Comparison of ENCODE assay signal across 14 mouse cellular contexts in the genomic region with DNA sequence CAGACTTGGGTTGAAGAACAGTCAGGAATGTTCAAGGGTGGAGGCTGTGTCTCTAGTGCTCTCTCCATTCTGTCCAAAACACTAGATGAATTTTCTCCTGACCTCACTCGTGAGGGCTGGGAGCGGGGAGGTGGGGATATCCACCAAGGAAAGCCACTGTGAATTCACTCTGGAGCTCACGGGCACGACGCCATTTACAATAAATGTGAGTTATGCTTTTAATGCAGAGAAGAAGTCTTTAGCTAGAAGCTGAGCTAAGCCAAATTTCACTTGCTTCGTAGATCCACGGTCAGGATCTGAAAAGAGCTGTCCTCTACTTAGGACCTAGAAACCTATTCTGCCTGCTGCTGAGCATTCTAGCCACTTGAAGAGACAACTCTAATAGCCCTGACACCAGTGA. TPM values are rescaled to one million over a fixed set of nuclear protein-coding genes. Genes with fewer than 3 reads are reported as not detected.
DNase-seq lines count a peak whose midpoint lies in the region; ATAC-seq and TF ChIP-seq lines count a peak whose summit lies in the region.
"Had no signal": no experiment of that assay in that cellular context is flagged by ENCODE, and none has a peak within 500 bp of the region (broad histone marks: within the 10 kb centered on the region; RNA-seq: fewer than 3 reads in every experiment).

No protein-coding gene starts in this region.

- 73% methylated on average over 7 of the region's 7 CpGs for WGBS in forebrain, embryonic 15.5 days
- WGBS in forebrain, embryonic 13.5 days: 75% methylated on average over 7 of the region's 7 CpGs
- WGBS in lung, embryonic 14.5 days: 16% methylated on average over 7 of the region's 7 CpGs
- 57% methylated on average over 7 of the region's 7 CpGs for WGBS in hindbrain, embryonic 15.5 days
- WGBS in olfactory bulb, adult 2 months: 80% methylated on average over 7 of the region's 7 CpGs

- DNase-seq in lung, embryonic 14.5 days: peak; percentile 34
- DNase-seq in lung, postnatal 4 days: no peak
- DNase-seq in layer of hippocampus, adult 8-10 months (ENCODE audit: low spot score in 2 of 2): no peak
- DNase-seq in c-Kit-positive CD71-positive TER-119-positive erythroid progenitor cells, embryonic 14.5 days (ENCODE audit: low spot score): no peak
- DNase-seq: adrenal gland, postnatal 10 days; B cell, adult 2 months; cerebellum, adult 11-12 months had no signal

- H3K27me3 ChIP-seq in forebrain, embryonic 15.5 days: 0 out of 2 replicates have a peak, but pooled peaks cover 4% of the 10 kb centered on the region
- H3K27me3 ChIP-seq in forebrain, embryonic 13.5 days: peaks cover 41% of the 10 kb centered on the region
- H3K27me3 ChIP-seq in lung, embryonic 14.5 days (ENCODE audit: insufficient read depth, low read length): peaks cover 20% of the 10 kb centered on the region
- peaks cover 24% of the 10 kb centered on the region; the same call in 1 of the 2 replicates for H3K27me3 ChIP-seq in hindbrain, embryonic 15.5 days

- no peak overlapping the region for H3K9ac ChIP-seq in forebrain, embryonic 15.5 days (replicated peaks)
- H3K9ac ChIP-seq in forebrain, embryonic 13.5 days: no peak overlapping the region
- H3K9ac ChIP-seq in lung, embryonic 14.5 days: no peak overlapping the region
- H3K9ac ChIP-seq in hindbrain, embryonic 15.5 days: no peak overlapping the region

- no peak for TF ChIP-seq CTCF in lung, embryonic 14.5 days (IDR thresholded peaks at IDR 0.05; ENCODE audit: low read depth)
- TF ChIP-seq CTCF in olfactory bulb, adult 2 months (IDR thresholded peaks at IDR 0.05; ENCODE audit: insufficient read depth, low read depth, low read length): no peak

- no peak for TF ChIP-seq POLR2A in olfactory bulb, adult 2 months (IDR thresholded peaks at IDR 0.05; ENCODE audit: insufficient read depth, low read depth, low read length)

- no peak for ATAC-seq in forebrain, embryonic 15.5 days (replicated peaks)
- no peak for ATAC-seq in forebrain, embryonic 13.5 days
- no peak for ATAC-seq in lung, embryonic 14.5 days (ENCODE audit: insufficient read depth)
- ATAC-seq in hindbrain, embryonic 15.5 days (ENCODE audit: low FRiP score, low read depth): no peak
- ATAC-seq: inflammation-experienced regulatory T-cells, adult 6 months had no signal

- peaks cover 19% of the 10 kb centered on the region for H3K4me1 ChIP-seq in forebrain, embryonic 15.5 days
- H3K4me1 ChIP-seq in forebrain, embryonic 13.5 days: peaks cover 15% of the 10 kb centered on the region
- no peaks in the 10 kb centered on the region; the same call in 1 of the 2 replicates for H3K4me1 ChIP-seq in lung, embryonic 14.5 days (ENCODE audit: insufficient read depth)
- peaks cover 20% of the 10 kb centered on the region for H3K4me1 ChIP-seq in hindbrain, embryonic 15.5 days (replicated peaks)
- peaks cover 13% of the 10 kb centered on the region for H3K4me1 ChIP-seq in olfactory bulb, adult 2 months (ENCODE audit: control insufficient read depth, insufficient read depth, low read length)
- H3K4me1 ChIP-seq: megakaryocyte, embryonic 14.5 days had no signal

- H3K27ac ChIP-seq in forebrain, embryonic 15.5 days (replicated peaks): no peak overlapping the region
- H3K27ac ChIP-seq in forebrain, embryonic 13.5 days: no peak overlapping the region
- no peak overlapping the region for H3K27ac ChIP-seq in lung, embryonic 14.5 days (ENCODE audit: low read depth)
- no peak overlapping the region for H3K27ac ChIP-seq in hindbrain, embryonic 15.5 days (replicated peaks)
- no peak overlapping the region for H3K27ac ChIP-seq in olfactory bulb, adult 2 months (ENCODE audit: insufficient read depth, low read depth, low read length)

- peak overlapping the region; percentile 7 for H3K4me2 ChIP-seq in forebrain, embryonic 15.5 days (replicated peaks)
- H3K4me2 ChIP-seq in forebrain, embryonic 13.5 days: no peak overlapping the region
- H3K4me2 ChIP-seq in lung, embryonic 14.5 days: peak overlapping the region; percentile 91
- H3K4me2 ChIP-seq in hindbrain, embryonic 15.5 days: peak overlapping the region; percentile 99

- peak overlapping the region; percentile 12 for H3K4me3 ChIP-seq in forebrain, embryonic 15.5 days
- no peak overlapping the region for H3K4me3 ChIP-seq in forebrain, embryonic 13.5 days
- peak overlapping the region; percentile 57 for H3K4me3 ChIP-seq in lung, embryonic 14.5 days (ENCODE audit: low read depth, low read length)
- peak overlapping the region; percentile 5; the same call in 1 of the 2 replicates for H3K4me3 ChIP-seq in hindbrain, embryonic 15.5 days
- H3K4me3 ChIP-seq in olfactory bulb, adult 2 months (ENCODE audit: insufficient read depth, low read depth, low read length): peak overlapping the region; percentile 10
- H3K4me3 ChIP-seq: megakaryocyte, embryonic 14.5 days had no signal

- no peaks in the 10 kb centered on the region for H3K9me3 ChIP-seq in forebrain, embryonic 15.5 days
- no peaks in the 10 kb centered on the region for H3K9me3 ChIP-seq in forebrain, embryonic 13.5 days (replicated peaks)
- H3K9me3 ChIP-seq in lung, embryonic 14.5 days (ENCODE audit: low read depth, low read length): no peaks in the 10 kb centered on the region
- H3K9me3 ChIP-seq in hindbrain, embryonic 15.5 days: no peaks in the 10 kb centered on the region

- no peaks in the 10 kb centered on the region for H3K36me3 ChIP-seq in forebrain, embryonic 15.5 days
- H3K36me3 ChIP-seq in forebrain, embryonic 13.5 days (ENCODE audit: poor library complexity, severe bottlenecking): no peaks in the 10 kb centered on the region
- H3K36me3 ChIP-seq in lung, embryonic 14.5 days (ENCODE audit: insufficient read depth): no peaks in the 10 kb centered on the region
- H3K36me3 ChIP-seq in hindbrain, embryonic 15.5 days: no peaks in the 10 kb centered on the region

RNA-seq across cellular contexts. Expression of a gene that starts 2.1 kb away (rescaled TPM):
- 1.6 and 2.0 TPM in 2 replicates for polyA plus RNA-seq in forebrain, embryonic 15.5 days (2015; fragmentation: Nextera tagmentation; extraction: Ambion mirVana)
- polyA plus RNA-seq in forebrain, embryonic 13.5 days (2015; fragmentation: Nextera tagmentation; extraction: Ambion mirVana): 1.1 and 1.4 TPM in 2 replicates
- 11.2 and 11.6 TPM in 2 replicates for polyA plus RNA-seq in lung, embryonic 14.5 days (2014; fragmentation: Nextera tagmentation; extraction: Ambion mirVana)
- 1.9 and 2.2 TPM in 2 replicates for polyA plus RNA-seq in hindbrain, embryonic 15.5 days (2015; fragmentation: Nextera tagmentation; extraction: Ambion mirVana)
- not detected in 2 replicates for polyA plus RNA-seq in olfactory bulb, adult 2 months (2012; ENCODE audit: insufficient read depth, insufficient read length, low replicate concordance, missing spikeins)
- total RNA-seq in layer of hippocampus, adult 8-10 months (2022): 1 to 10 TPM; 2.6 to 3.8 (median 3.4) TPM
- polyA plus RNA-seq: testis, adult 2 months had no signal
